Mouse (Mus musculus) bone marrow, adult 2 months (tissue): ENCODE data around the gene Tsc1. TPM values are rescaled to one million over a fixed set of nuclear protein-coding genes. Genes with fewer than 3 reads are reported as not detected.

ENCODE experiments used
- H3K27ac ChIP-seq: fragments of 200-500 bp; 2 replicates; pipeline ENCODE4 v1.5.1; 2012; ENCODE audit warnings: low read depth, mild to moderate bottlenecking, control low read depth, inconsistent platforms, low read length; ENCODE audit not compliant: control insufficient read depth, poor library complexity, insufficient read depth
- H3K4me1 ChIP-seq: fragments of 200-500 bp; 2 replicates; pipeline ENCODE4 v1.6.1; 2011; ENCODE audit warnings: low read length; ENCODE audit not compliant: control insufficient read depth, insufficient read depth
- H3K4me3 ChIP-seq: fragments of 200-500 bp; replicated peaks from 2 replicates; pipeline ENCODE3; 2011; ENCODE audit warnings: mild to moderate bottlenecking, low read depth, low read length, control low read depth; ENCODE audit not compliant: control insufficient read depth
- CTCF ChIP-seq: fragments of 200-500 bp; IDR thresholded peaks from 2 replicates; pipeline ENCODE4 v1.5.1; 2011; ENCODE audit warnings: low read length, control low read depth; ENCODE audit not compliant: control insufficient read depth, insufficient read depth
- POLR2A ChIP-seq: fragments of 200-500 bp; IDR thresholded peaks from 2 replicates; pipeline ENCODE4 v1.6.1; 2011; ENCODE audit warnings: low read depth, mild to moderate bottlenecking, control low read depth, low read length, borderline replicate concordance; ENCODE audit not compliant: control insufficient read depth
- WGBS: fragments of 180-500 bp; shearing (Covaris S2); methylation state at CpG from one replicate; pipeline ENCODE4 v1.1.7; 2018; 5-methylcytosine and 5-hydroxymethylcytosine counted together
- polyA plus RNA-seq: library from polyadenylated mRNA; stranded (reverse); fragments of >200 nt; gene quantifications from 2 replicates; pipeline ENCODE4 v1.2.4, GENCODE M21; 2011; ENCODE audit warnings: low replicate concordance; ENCODE audit not compliant: missing spikeins, insufficient read depth, insufficient read length

The Tsc1 gene
- polyA plus RNA-seq, 1 experiment = 12.5 TPM

GRCm38 (mm10) chr2:28706787-28707186, 65.8 kb downstream of the Tsc1 start:
- no peak for TF ChIP-seq POLR2A
- no peak for TF ChIP-seq CTCF
- Histone ChIP-seq H3K4me3 (no peak overlapping the region), H3K4me1 (peaks cover 4% of the 10 kb centered on the region; the same call in 1 of the 2 replicates), H3K27ac (0 out of 2 replicates have a peak overlapping the region, but pooled peaks have one; percentile 32)
- 7% methylated on average over 6 of the region's 6 CpGs for WGBS

- H3K27ac ChIP-seq = no peak overlapping the region
- H3K4me1 ChIP-seq = no peaks in the 10 kb centered on the region
- H3K4me3 ChIP-seq = no peak overlapping the region
- TF ChIP-seq CTCF (no peak), POLR2A (no peak)
- WGBS = 81% methylated on average over 8 of the region's 8 CpGs
Observed at GRCm38 (mm10) chr2:28713036-28713435, 72.0 kb downstream of the Tsc1 start.

- Histone ChIP-seq H3K4me3 (no peak overlapping the region), H3K4me1 (no peaks in the 10 kb centered on the region; the same call in 1 of the 2 replicates), H3K27ac (no peak overlapping the region)
- TF ChIP-seq CTCF (no peak), POLR2A (no peak)
- WGBS = 83% methylated on average over 8 of the region's 8 CpGs
Observed at GRCm38 (mm10) chr2:28722419-28722818, 81.4 kb downstream of the Tsc1 start.

GRCm38 (mm10) chr2:28723912-28724311, 82.9 kb downstream of the Tsc1 start:
- no peak overlapping the region for H3K27ac ChIP-seq
- no peak overlapping the region for H3K4me3 ChIP-seq
- TF ChIP-seq CTCF (no peak), POLR2A (no peak)
- 17% methylated on average over 9 of the region's 9 CpGs for WGBS
- H3K4me1 ChIP-seq = no peaks in the 10 kb centered on the region; the same call in 1 of the 2 replicates

GRCm38 (mm10) chr2:28727786-28728404, 86.9 kb downstream of the Tsc1 start:
- no peak for TF ChIP-seq POLR2A
- TF ChIP-seq CTCF = no peak
- 83% methylated on average over 16 of the region's 16 CpGs for WGBS
- H3K27ac ChIP-seq = no peak overlapping the region
- no peak overlapping the region for H3K4me3 ChIP-seq
- no peaks in the 10 kb centered on the region; the same call in 1 of the 2 replicates for H3K4me1 ChIP-seq

GRCm38 (mm10) chr2:28730676-28731075, 89.6 kb downstream of the Tsc1 start:
- Histone ChIP-seq H3K27ac (no peak overlapping the region), H3K4me3 (no peak overlapping the region), H3K4me1 (no peaks in the 10 kb centered on the region)
- TF ChIP-seq POLR2A (no peak), CTCF (no peak)

GRCm38 (mm10) chr2:28737112-28737511, 96.1 kb downstream of the Tsc1 start:
- Histone ChIP-seq H3K4me3 (no peak overlapping the region), H3K27ac (no peak overlapping the region), H3K4me1 (no peaks in the 10 kb centered on the region)
- WGBS = 76% methylated on average over 5 of the region's 5 CpGs
- TF ChIP-seq POLR2A (no peak), CTCF (no peak)

- TF ChIP-seq CTCF = no peak
- no peak for TF ChIP-seq POLR2A
- H3K27ac ChIP-seq = no peak overlapping the region
- WGBS = 58% methylated on average over 5 of the region's 5 CpGs
- H3K4me1 ChIP-seq = no peaks in the 10 kb centered on the region
- no peak overlapping the region for H3K4me3 ChIP-seq
Observed at GRCm38 (mm10) chr2:28740159-28740558, 99.1 kb downstream of the Tsc1 start.

Other genes with a start within 250 kb of the Tsc1 start
- 0.29 and 0.45 TPM in 2 replicates for gene Ppp1r26, start 194.4 kb upstream of the Tsc1 start, polyA plus RNA-seq
- gene 1700007K13Rik, start 174.9 kb upstream of the Tsc1 start, polyA plus RNA-seq = 6.8 TPM in 1 of 2 replicates, not detected in the other
- gene Mrps2, start 173.2 kb upstream of the Tsc1 start, polyA plus RNA-seq = 8.8 and 13.7 TPM in 2 replicates
- gene Gbgt1, start 144.3 kb upstream of the Tsc1 start, polyA plus RNA-seq = 1.8 TPM in 1 of 2 replicates, not detected in the other
- gene Gm10134, start 135.1 kb upstream of the Tsc1 start, polyA plus RNA-seq = not detected in 2 replicates
- gene Ralgds, start 128.1 kb upstream of the Tsc1 start, polyA plus RNA-seq = 5.2 and 5.5 TPM in 2 replicates
- 0.72 TPM in 1 of 2 replicates, not detected in the other for gene Cel, start 77.8 kb upstream of the Tsc1 start, polyA plus RNA-seq
- gene Gtf3c5, start 57.5 kb upstream of the Tsc1 start, polyA plus RNA-seq = 14.5 and 14.7 TPM in 2 replicates
- gene Gfi1b, start 19.2 kb upstream of the Tsc1 start, polyA plus RNA-seq = 62.0 and 66.9 TPM in 2 replicates
- gene Spaca9, start 58.5 kb downstream of the Tsc1 start, polyA plus RNA-seq = 2.5 TPM in 1 of 2 replicates, not detected in the other
- gene Ak8, start 58.9 kb downstream of the Tsc1 start, polyA plus RNA-seq = 1.7 TPM in 1 of 2 replicates, not detected in the other
- gene Gtf3c4, start 199.1 kb downstream of the Tsc1 start, polyA plus RNA-seq = 5.7 and 9.6 TPM in 2 replicates
- 2.9 and 7.0 TPM in 2 replicates for gene Ddx31, start 199.2 kb downstream of the Tsc1 start, polyA plus RNA-seq